Mouse (Mus musculus) C2C12 (cell line): ENCODE data around the gene Paqr9. TPM values are rescaled to one million over a fixed set of nuclear protein-coding genes. Genes with fewer than 3 reads are reported as not detected.
"Not testable (repeated sequence)": the region's sequence is repeated elsewhere in the genome, so short reads cannot be mapped to it uniquely, and the experiment has no call there.

Experiments
- H3K27me3 ChIP-seq: one replicate; pipeline ENCODE4 v1.6.1; 2011; ENCODE audit not compliant: control insufficient read depth, insufficient read depth, insufficient read length
- H3K36me3 ChIP-seq: one replicate; pipeline ENCODE4 v1.6.1; 2011; ENCODE audit not compliant: control insufficient read depth, insufficient read depth
- H3K4me3 ChIP-seq: one replicate; pipeline ENCODE4 v1.5.1; 2011; ENCODE audit warnings: mild to moderate bottlenecking, control low read depth; ENCODE audit not compliant: poor library complexity, insufficient read depth, severe bottlenecking
- H3K79me2 ChIP-seq: one replicate; pipeline ENCODE4 v1.6.1; 2011; ENCODE audit not compliant: control insufficient read depth, insufficient read depth
- H3K79me3 ChIP-seq: one replicate; pipeline ENCODE4 v1.6.1; 2011; ENCODE audit warnings: low read depth, control low read depth
- H3ac ChIP-seq: one replicate; pipeline ENCODE3; 2011; ENCODE audit warnings: low read depth; ENCODE audit not compliant: control insufficient read depth, insufficient read length
- CEBPB ChIP-seq: IDR thresholded peaks from one replicate; pipeline ENCODE4 v1.6.1; 2011; ENCODE audit warnings: low read depth, mild to moderate bottlenecking, control low read depth, moderate library complexity
- CTCF ChIP-seq: IDR thresholded peaks from one replicate; pipeline ENCODE4 v1.5.1; 2011; ENCODE audit not compliant: control insufficient read depth, insufficient read depth, insufficient read length
- FOSL1 ChIP-seq: IDR thresholded peaks from one replicate; pipeline ENCODE4 v1.8.0; 2011; ENCODE audit warnings: mild to moderate bottlenecking, low read length; ENCODE audit not compliant: poor library complexity, insufficient read depth, severe bottlenecking
- MAX ChIP-seq: IDR thresholded peaks from one replicate; pipeline ENCODE4 v1.6.1; 2011; ENCODE audit warnings: mild to moderate bottlenecking, control low read depth
- MYOD1 ChIP-seq: IDR thresholded peaks from one replicate; pipeline ENCODE4 v1.6.1; 2011; ENCODE audit warnings: low read depth; ENCODE audit not compliant: control insufficient read depth, insufficient read length
- MYOG ChIP-seq: IDR thresholded peaks from one replicate; pipeline ENCODE4 v1.6.1; 2011; ENCODE audit not compliant: control insufficient read depth, insufficient read length; ENCODE audit errors: extremely low read depth
- USF1 ChIP-seq: IDR thresholded peaks from one replicate; pipeline ENCODE4 v1.6.1; 2011; ENCODE audit warnings: low read depth, mild to moderate bottlenecking, control low read depth, moderate library complexity
- long read RNA-seq, 2 experiments: library from polyadenylated mRNA; unstranded; transcript quantifications; one replicate each; pipeline ENCODE4 v2.0.0; 2019 to 2020
- polyA plus RNA-seq: library from polyadenylated mRNA; unstranded; fragments of >200 nt; fragmentation: generic; extraction: Trizol; gene quantifications from one replicate; pipeline ENCODE4 v1.2.1, GENCODE M21; 2012; ENCODE audit warnings: missing spikeins

The Paqr9 gene
- polyA plus RNA-seq = under 0.01 TPM
- long read RNA-seq, experiment 1 = 0 reads
- long read RNA-seq, experiment 2 = 0 reads

GRCm38 (mm10) chr9:95559059-95559935 lies at the start of gene Paqr9:
Gene Paqr9, plus strand, starts transcription at chr9:95559657.
- Histone ChIP-seq H3K4me3 (peak within 1 kb of the TSS; percentile 6), H3K79me2 (no peaks in the 10 kb centered on the region), H3K27me3 (peaks cover 50% of the 10 kb centered on the region)

DNA sequence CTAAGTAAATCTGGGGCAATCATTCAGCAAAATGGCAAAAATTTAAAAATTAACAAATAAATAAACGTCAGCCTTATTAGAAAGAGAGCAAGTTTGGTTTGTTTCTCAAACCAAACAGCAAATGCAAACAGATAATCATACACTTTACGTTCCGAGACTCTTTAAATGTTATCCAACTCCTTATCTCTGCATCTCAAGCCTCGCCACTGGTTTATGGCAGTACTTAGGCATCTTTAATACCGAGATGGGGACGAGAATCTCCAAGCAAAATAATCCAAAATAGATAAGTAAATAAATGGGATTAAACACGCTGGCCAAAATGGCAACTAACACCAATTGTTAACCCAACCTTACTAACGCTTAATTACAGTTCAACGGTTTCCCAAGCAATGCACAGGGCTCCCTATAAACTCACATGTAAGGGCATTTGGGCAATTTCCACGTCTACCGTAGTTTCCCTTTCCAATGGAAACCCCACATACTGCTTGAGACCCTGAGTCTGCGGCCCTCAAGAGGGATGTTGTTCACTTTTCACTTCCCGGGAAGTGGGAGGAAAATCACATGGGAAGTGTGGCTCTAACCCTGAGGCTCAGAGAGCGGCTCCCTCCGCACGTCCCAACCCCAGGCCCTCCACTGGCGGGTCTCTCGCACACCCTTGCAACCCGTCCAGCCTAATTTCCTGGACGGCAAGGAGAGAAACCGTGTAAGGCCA lies 48.6 kb upstream of the Paqr9 start:
- Histone ChIP-seq H3K79me2 (peaks cover 72% of the 10 kb centered on the region), H3K4me3 (peak overlapping the region; percentile 87), H3K79me3 (peaks cover 65% of the 10 kb centered on the region), H3ac (peak overlapping the region; percentile 97), H3K36me3 (peaks cover 4% of the 10 kb centered on the region), H3K27me3 (no peaks in the 10 kb centered on the region)
- TF ChIP-seq MAX (no peak), CEBPB (no peak), FOSL1 (no peak), MYOG (no peak), USF1 (no peak), MYOD1 (no peak), CTCF (no peak)

More at GRCm38 (mm10) chr9:95559059-95559935, at the start of gene Paqr9:
- no peak within 1 kb of the TSS for H3ac ChIP-seq
- H3K79me3 ChIP-seq = no peaks in the 10 kb centered on the region
- TF ChIP-seq CTCF (no peak), FOSL1 (no peak), MAX (no peak), MYOG (no peak), USF1 (no peak), CEBPB (no peak), MYOD1 (no peak)
- no peaks in the 10 kb centered on the region for H3K36me3 ChIP-seq

DNA sequence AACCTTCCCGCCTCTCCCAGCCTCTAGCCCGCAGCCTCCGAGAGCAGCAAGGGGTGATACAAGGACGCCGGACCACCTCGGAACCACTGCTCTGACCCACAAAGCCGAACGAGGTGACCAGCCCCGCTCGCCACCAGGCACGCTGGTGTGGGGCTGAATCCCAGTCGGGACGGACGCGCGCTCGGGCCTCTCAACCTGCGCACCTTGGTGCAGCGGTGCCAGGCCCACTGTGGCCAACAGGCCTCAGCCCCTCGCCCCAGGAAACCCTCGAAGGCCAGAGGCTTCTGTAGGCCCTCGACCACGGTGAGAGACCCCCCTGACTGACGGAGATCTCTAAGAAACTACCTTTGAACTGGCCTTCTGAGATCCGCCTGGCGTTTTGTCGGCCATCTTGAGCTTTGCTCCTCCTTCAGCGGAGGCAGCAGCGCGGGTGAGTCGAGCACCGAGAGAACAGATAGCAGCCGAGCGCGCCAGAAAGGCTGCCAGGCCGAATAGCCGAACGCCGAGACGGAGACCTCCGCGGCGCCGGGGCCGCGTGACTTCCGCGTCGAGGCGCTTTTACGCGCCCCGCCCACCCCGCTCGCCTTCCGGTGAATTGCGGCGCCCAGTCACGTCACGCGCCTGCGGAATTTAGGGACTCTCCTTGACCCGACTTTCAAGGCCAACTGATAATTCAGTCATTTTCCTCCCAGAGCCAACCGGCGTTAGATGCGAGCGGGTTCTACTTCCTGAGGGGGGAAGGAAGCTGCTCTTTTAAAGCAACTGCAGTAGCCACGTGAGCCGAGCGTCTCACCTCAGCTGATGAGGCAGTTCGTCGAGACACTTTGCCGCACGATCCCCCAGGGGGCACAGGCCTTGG lies 47.8 kb upstream of the Paqr9 start, which contains the start of gene U2surp:
Gene U2surp, minus strand, starts transcription at position 525 of the 859 bp plus-strand sequence.
- no peaks in the 10 kb centered on the region for H3K27me3 ChIP-seq
- H3K36me3 ChIP-seq = peaks cover 4% of the 10 kb centered on the region
- H3K4me3 ChIP-seq = peak within 1 kb of the TSS; percentile 87
- TF ChIP-seq FOSL1 = no peak
- TF ChIP-seq USF1 = peak; percentile 77
- no peak for TF ChIP-seq CTCF
- no peak for TF ChIP-seq CEBPB
- TF ChIP-seq MAX = peak; percentile 46
- H3ac ChIP-seq = peak within 1 kb of the TSS; percentile 97
- peaks cover 56% of the 10 kb centered on the region for H3K79me3 ChIP-seq
- peaks cover 64% of the 10 kb centered on the region for H3K79me2 ChIP-seq

- H3K36me3 ChIP-seq = peaks cover 4% of the 10 kb centered on the region
- TF ChIP-seq CTCF (no peak), MYOG (no peak), MYOD1 (no peak), MAX (no peak), USF1 (no peak), CEBPB (no peak)
- H3ac ChIP-seq = peak overlapping the region; percentile 60
- no peaks in the 10 kb centered on the region for H3K27me3 ChIP-seq
- H3K79me2 ChIP-seq = peaks cover 56% of the 10 kb centered on the region
- peaks cover 49% of the 10 kb centered on the region for H3K79me3 ChIP-seq
- H3K4me3 ChIP-seq = peak overlapping the region; percentile 87
These were observed 47.0 kb upstream of the Paqr9 start for GRCm38 (mm10) chr9:95512331-95513030.

DNA sequence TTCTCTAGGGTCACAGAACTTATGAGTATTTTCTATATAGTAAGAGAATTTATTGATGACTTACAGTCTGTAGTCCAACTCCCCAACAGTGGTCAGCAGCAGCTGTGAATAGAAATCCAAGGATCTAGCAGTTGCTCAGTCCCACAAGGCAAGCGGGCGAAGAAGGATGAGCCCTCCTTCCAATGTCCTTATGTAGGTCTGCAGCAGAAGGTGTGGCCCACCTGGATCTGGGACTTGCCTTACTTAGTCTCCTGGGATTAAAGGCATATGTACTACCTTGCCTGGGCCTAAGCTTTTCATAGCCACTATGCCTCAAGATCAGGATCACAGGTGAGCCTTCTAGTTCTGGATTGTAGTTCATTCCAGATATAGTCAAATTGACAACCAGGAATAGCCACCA lies 45.7 kb upstream of the Paqr9 start:
- Histone ChIP-seq H3K36me3 (peaks cover 4% of the 10 kb centered on the region), H3K79me2 (peaks cover 43% of the 10 kb centered on the region), H3K4me3 (no peak overlapping the region), H3K79me3 (peaks cover 36% of the 10 kb centered on the region), H3K27me3 (no peaks in the 10 kb centered on the region), H3ac (no peak overlapping the region)
- no peak for TF ChIP-seq MYOG

- H3K36me3 ChIP-seq = not testable (repeated sequence)
- peaks cover 30% of the 10 kb centered on the region for H3K79me3 ChIP-seq
These were observed 45.1 kb upstream of the Paqr9 start for GRCm38 (mm10) chr9:95514361-95514760.

More at GRCm38 (mm10) chr9:95514361-95514760, 45.1 kb upstream of the Paqr9 start:
- H3K27me3 ChIP-seq, H3K4me3 ChIP-seq, H3ac ChIP-seq: not testable (repeated sequence)
- peaks cover 37% of the 10 kb centered on the region for H3K79me2 ChIP-seq
